Mouse (Mus musculus): Measurements from ENCODE around the gene Mob3b.

GRCm38 (mm10) chr4:35134846-35135611, 22.3 kb downstream of the Mob3b start:
- TF ChIP-seq POLR2A (IDR thresholded peaks at IDR 0.05; ENCODE audit: extremely low read depth, insufficient read depth, low read length) (no peak), CTCF (IDR thresholded peaks at IDR 0.05; ENCODE audit: extremely low read depth, insufficient read depth, low read length) (no peak)
